Mouse (Mus musculus): Measurements from ENCODE around the gene Hsd11b2. TPM values are rescaled to one million over a fixed set of nuclear protein-coding genes. Genes with fewer than 3 reads are reported as not detected.

Gene Hsd11b2
- polyA plus RNA-seq, 1 experiment from 2014 or later: 36.7 TPM

DNA sequence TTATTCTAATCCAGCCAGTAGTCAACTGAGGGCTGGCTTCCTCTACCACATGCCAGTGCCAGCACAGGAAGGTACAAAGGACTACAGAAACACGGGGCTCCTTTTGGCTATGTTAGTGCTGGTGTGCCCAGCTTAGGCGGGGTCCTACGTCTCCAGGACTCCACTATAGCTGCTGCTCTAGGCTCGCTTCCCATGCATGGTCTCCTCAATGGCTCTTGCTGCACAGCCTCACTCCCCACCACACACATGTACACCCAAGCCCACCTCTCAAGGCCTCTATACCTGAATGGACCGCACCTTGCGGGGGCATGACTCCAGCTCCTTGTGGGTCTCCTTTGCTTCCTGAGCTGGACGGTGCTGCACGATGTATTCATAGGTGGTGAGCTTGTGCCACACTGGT lies 42.8 kb upstream of the Hsd11b2 start:
- peaks cover 22% of the 10 kb centered on the region for H3K36me3 ChIP-seq
- 89% methylated on average over 8 of the region's 8 CpGs for WGBS
- DNase-seq (ENCODE audit: low spot score): no peak
- peaks cover 68% of the 10 kb centered on the region for H3K4me1 ChIP-seq (replicated peaks)
- peak overlapping the region; percentile 71 for H3K27ac ChIP-seq
- H3K9me3 ChIP-seq: no peaks in the 10 kb centered on the region
- peaks cover 49% of the 10 kb centered on the region for H3K27me3 ChIP-seq (ENCODE audit: insufficient read depth, poor library complexity, severe bottlenecking)
- no peak overlapping the region for H3K4me3 ChIP-seq

DNA sequence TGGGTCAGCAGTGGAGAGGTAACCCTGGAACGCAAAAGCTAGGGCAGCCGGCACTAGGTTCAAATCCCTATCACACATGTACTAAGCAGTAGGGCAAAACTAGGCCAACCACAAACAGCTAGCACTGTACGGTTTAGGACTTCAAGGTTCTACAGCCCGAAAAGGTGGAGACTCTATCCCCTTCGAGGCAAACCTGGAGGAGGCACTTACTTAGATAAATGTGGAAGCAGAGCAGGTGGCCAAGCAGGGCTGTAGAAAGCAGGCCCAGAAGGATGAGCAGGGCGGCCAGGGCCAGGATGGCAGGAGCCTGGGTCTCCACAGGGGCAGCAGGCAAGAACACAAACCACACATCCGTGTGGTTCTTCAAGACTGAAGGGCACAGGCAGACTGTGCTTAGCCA lies 42.4 kb upstream of the Hsd11b2 start:
- H3K27ac ChIP-seq: peak overlapping the region; percentile 71
- peaks cover 68% of the 10 kb centered on the region for H3K4me1 ChIP-seq (replicated peaks)
- no peak for DNase-seq (ENCODE audit: low spot score)
- H3K36me3 ChIP-seq: peaks cover 22% of the 10 kb centered on the region
- H3K27me3 ChIP-seq (ENCODE audit: insufficient read depth, poor library complexity, severe bottlenecking): peaks cover 49% of the 10 kb centered on the region
- no peak overlapping the region for H3K4me3 ChIP-seq
- no peaks in the 10 kb centered on the region for H3K9me3 ChIP-seq
- WGBS: 93% methylated on average over 7 of the region's 7 CpGs

- Histone ChIP-seq H3K4me1 (replicated peaks) (peaks cover 64% of the 10 kb centered on the region), H3K27ac (peak overlapping the region; percentile 71), H3K27me3 (ENCODE audit: insufficient read depth, poor library complexity, severe bottlenecking) (peaks cover 48% of the 10 kb centered on the region), H3K9me3 (no peaks in the 10 kb centered on the region), H3K4me3 (no peak overlapping the region), H3K36me3 (peaks cover 22% of the 10 kb centered on the region)
- peak; percentile 74 for DNase-seq (ENCODE audit: low spot score)
- 41% methylated on average over 25 of the region's 25 CpGs for WGBS
Observed at GRCm38 (mm10) chr8:105476628-105477413, 41.7 kb upstream of the Hsd11b2 start.

GRCm38 (mm10) chr8:105477792-105478191 lies 40.8 kb upstream of the Hsd11b2 start:
- H3K27ac ChIP-seq: no peak overlapping the region
- no peak overlapping the region for H3K4me3 ChIP-seq
- H3K36me3 ChIP-seq: peaks cover 22% of the 10 kb centered on the region
- no peaks in the 10 kb centered on the region for H3K9me3 ChIP-seq
- peaks cover 38% of the 10 kb centered on the region for H3K27me3 ChIP-seq (ENCODE audit: insufficient read depth, poor library complexity, severe bottlenecking)
- no peak for DNase-seq (ENCODE audit: low spot score)
- WGBS: 83% methylated on average over 3 of the region's 3 CpGs
- peaks cover 54% of the 10 kb centered on the region for H3K4me1 ChIP-seq (replicated peaks)

DNA sequence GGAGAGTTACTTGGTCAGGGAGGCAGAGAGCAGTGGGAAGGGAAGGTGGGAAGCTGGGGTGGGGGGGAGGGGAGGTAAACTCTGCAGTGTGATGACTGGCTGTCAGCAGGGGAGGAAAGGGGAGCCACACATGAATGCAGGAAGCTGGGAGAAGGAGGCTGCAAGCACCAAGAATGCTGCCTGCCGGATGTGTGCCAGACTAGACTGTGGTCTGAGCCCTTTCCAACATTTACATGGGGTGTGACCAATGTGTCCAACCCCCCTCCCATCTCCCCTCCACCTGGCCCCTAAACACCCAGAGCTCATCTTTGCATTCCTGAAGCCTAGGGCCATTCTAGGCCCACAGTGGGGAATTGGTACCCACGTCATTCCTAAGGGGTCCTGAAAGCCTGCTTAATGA lies 37.5 kb upstream of the Hsd11b2 start:
- H3K9me3 ChIP-seq: no peaks in the 10 kb centered on the region
- peaks cover 12% of the 10 kb centered on the region for H3K36me3 ChIP-seq
- no peak overlapping the region for H3K4me3 ChIP-seq
- H3K4me1 ChIP-seq (replicated peaks): peaks cover 46% of the 10 kb centered on the region
- WGBS: 28% methylated on average over 2 of the region's 2 CpGs
- no peak for DNase-seq (ENCODE audit: low spot score)
- peaks cover 8% of the 10 kb centered on the region for H3K27me3 ChIP-seq (ENCODE audit: insufficient read depth, poor library complexity, severe bottlenecking)
- H3K27ac ChIP-seq: peak overlapping the region; percentile 70

DNA sequence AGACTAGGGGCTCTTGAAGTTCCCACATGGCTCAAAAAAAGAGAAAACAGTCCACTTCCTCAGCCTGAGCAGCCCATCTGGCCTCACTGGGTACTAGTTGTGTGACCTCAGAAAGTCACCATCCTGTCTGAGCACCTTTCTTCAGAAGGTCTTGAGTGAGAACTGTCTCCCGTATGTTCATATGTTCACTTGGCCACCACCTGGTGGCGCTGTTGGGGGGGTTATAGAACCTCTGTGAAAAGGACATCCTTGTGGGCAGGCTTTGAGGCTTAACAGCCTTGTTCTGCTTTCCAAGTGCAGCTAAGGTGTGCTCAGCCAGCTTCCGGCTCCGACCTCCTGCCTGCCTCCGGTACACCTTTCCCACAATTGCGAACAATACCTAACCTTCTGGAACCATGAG lies 37.1 kb upstream of the Hsd11b2 start:
- H3K4me3 ChIP-seq: no peak overlapping the region

DNA sequence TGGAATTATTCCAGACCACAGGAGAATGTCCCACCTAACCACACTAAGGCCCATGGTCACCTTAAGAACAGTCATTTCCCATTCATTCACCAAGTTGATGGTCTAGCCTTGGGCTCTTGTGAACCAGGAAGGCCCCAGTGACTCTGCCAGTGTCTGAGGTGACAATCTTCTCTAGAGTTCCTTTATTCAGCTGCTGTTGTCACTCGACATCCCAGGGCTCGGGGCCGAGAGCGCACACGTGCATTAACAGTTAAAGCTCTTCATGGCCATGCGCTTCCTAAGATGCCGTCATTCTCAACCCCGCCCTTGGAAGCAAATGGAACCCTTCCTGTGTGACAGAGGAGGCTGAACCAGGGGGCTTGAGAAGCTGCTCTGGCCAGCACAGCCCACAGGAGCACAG lies 36.4 kb upstream of the Hsd11b2 start:
- no peak overlapping the region for H3K4me3 ChIP-seq
- no peaks in the 10 kb centered on the region; the same call in 1 of the 2 replicates for H3K27me3 ChIP-seq (ENCODE audit: insufficient read depth, poor library complexity, severe bottlenecking)
- H3K27ac ChIP-seq: no peak overlapping the region
- no peaks in the 10 kb centered on the region for H3K9me3 ChIP-seq
- WGBS: 89% methylated on average over 8 of the region's 8 CpGs
- no peak for DNase-seq (ENCODE audit: low spot score)
- peaks cover 5% of the 10 kb centered on the region for H3K36me3 ChIP-seq
- H3K4me1 ChIP-seq (replicated peaks): peaks cover 35% of the 10 kb centered on the region

More for the DNA sequence above, 37.1 kb upstream of the Hsd11b2 start:
- Histone ChIP-seq H3K27me3 (ENCODE audit: insufficient read depth, poor library complexity, severe bottlenecking) (peaks cover 3% of the 10 kb centered on the region; the same call in 1 of the 2 replicates), H3K36me3 (peaks cover 7% of the 10 kb centered on the region), H3K27ac (peak overlapping the region; percentile 70), H3K4me1 (replicated peaks) (peaks cover 42% of the 10 kb centered on the region), H3K9me3 (no peaks in the 10 kb centered on the region)
- WGBS: 73% methylated on average over 6 of the region's 6 CpGs
- DNase-seq (ENCODE audit: low spot score): no peak

- Histone ChIP-seq H3K27me3 (ENCODE audit: insufficient read depth, poor library complexity, severe bottlenecking) (no peaks in the 10 kb centered on the region), H3K36me3 (peaks cover 4% of the 10 kb centered on the region), H3K4me1 (replicated peaks) (peaks cover 35% of the 10 kb centered on the region), H3K27ac (peak overlapping the region; percentile 10; the same call in 1 of the 2 replicates), H3K4me3 (no peak overlapping the region), H3K9me3 (no peaks in the 10 kb centered on the region)
- DNase-seq (ENCODE audit: low spot score): peak; percentile 65
- 32% methylated on average over 14 of the region's 14 CpGs for WGBS
Observed at GRCm38 (mm10) chr8:105483212-105484029, 35.1 kb upstream of the Hsd11b2 start.

DNA sequence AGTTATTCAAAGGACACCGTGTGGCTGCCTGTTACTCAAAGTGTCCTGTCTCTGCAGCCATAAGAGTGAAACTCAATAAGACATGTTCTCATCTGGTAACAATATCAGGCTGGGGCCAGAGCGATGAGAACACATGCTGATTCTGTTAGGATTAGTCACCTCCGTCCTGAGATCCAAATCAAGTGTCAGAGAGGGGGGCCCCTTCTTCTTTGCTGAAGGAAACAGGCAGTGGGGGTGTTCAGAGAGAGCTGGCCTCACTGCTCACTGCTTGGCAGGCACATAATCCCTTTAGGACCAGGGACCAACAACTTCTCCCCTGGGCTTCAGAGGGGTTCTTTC lies 34.6 kb upstream of the Hsd11b2 start:
- Histone ChIP-seq H3K4me3 (no peak overlapping the region), H3K36me3 (no peaks in the 10 kb centered on the region), H3K27me3 (ENCODE audit: insufficient read depth, poor library complexity, severe bottlenecking) (no peaks in the 10 kb centered on the region), H3K27ac (peak overlapping the region; percentile 10), H3K9me3 (no peaks in the 10 kb centered on the region), H3K4me1 (replicated peaks) (peaks cover 35% of the 10 kb centered on the region)
- 35% methylated on average over 3 of the region's 3 CpGs for WGBS
- DNase-seq (ENCODE audit: low spot score): no peak

- Histone ChIP-seq H3K4me3 (no peak overlapping the region), H3K36me3 (no peaks in the 10 kb centered on the region), H3K27ac (peak overlapping the region; percentile 10), H3K4me1 (replicated peaks) (peaks cover 35% of the 10 kb centered on the region), H3K27me3 (ENCODE audit: insufficient read depth, poor library complexity, severe bottlenecking) (no peaks in the 10 kb centered on the region), H3K9me3 (no peaks in the 10 kb centered on the region)
- 12% methylated on average over 2 of the region's 2 CpGs for WGBS
- DNase-seq (ENCODE audit: low spot score): peak; percentile 83
Observed at GRCm38 (mm10) chr8:105484392-105484791, 34.2 kb upstream of the Hsd11b2 start.

GRCm38 (mm10) chr8:105488082-105488481 lies 30.5 kb upstream of the Hsd11b2 start:
- Histone ChIP-seq H3K4me3 (no peak overlapping the region), H3K4me1 (replicated peaks) (peaks cover 27% of the 10 kb centered on the region), H3K27ac (no peak overlapping the region), H3K36me3 (no peaks in the 10 kb centered on the region), H3K9me3 (no peaks in the 10 kb centered on the region), H3K27me3 (ENCODE audit: insufficient read depth, poor library complexity, severe bottlenecking) (no peaks in the 10 kb centered on the region)
- no peak for DNase-seq (ENCODE audit: low spot score)
- WGBS: 81% methylated on average over 3 of the region's 3 CpGs

DNA sequence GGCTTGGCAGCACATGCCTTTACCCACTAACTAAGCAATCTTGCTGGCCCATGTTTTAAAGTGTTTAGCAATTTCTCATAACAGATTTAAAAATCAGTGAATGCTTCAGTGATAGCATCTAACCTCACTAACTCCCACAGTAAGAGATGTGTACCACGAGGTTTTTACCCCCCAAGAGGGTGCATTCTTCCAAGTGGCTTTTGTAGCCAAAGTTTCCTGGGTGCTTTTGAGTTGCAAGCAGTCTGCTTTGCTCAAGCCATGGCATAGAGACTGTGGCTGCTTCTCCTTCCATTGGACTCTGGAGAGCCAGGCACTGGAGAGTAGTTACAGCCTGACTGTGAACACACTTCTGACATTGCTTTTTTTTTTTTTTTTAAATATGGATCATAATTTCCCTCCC lies 29.3 kb upstream of the Hsd11b2 start:
- Histone ChIP-seq H3K9me3 (no peaks in the 10 kb centered on the region), H3K27ac (no peak overlapping the region), H3K4me1 (replicated peaks) (peaks cover 15% of the 10 kb centered on the region), H3K27me3 (ENCODE audit: insufficient read depth, poor library complexity, severe bottlenecking) (no peaks in the 10 kb centered on the region), H3K4me3 (no peak overlapping the region), H3K36me3 (no peaks in the 10 kb centered on the region)
- 59% methylated on average over 1 of the region's 1 CpGs for WGBS
- no peak for DNase-seq (ENCODE audit: low spot score)

GRCm38 (mm10) chr8:105493495-105493894 lies 25.1 kb upstream of the Hsd11b2 start:
- no peak for DNase-seq (ENCODE audit: low spot score)
- Histone ChIP-seq H3K27ac (no peak overlapping the region), H3K4me3 (no peak overlapping the region), H3K27me3 (ENCODE audit: insufficient read depth, poor library complexity, severe bottlenecking) (no peaks in the 10 kb centered on the region), H3K36me3 (no peaks in the 10 kb centered on the region), H3K4me1 (replicated peaks) (peaks cover 33% of the 10 kb centered on the region), H3K9me3 (no peaks in the 10 kb centered on the region)
- WGBS: 48% methylated on average over 3 of the region's 3 CpGs

Measured in hindbrain, embryonic 10.5 days (tissue).